Mouse (Mus musculus) midbrain, embryonic 14.5 days (tissue): ENCODE results near the gene Mpp3. TPM values are rescaled to one million over a fixed set of nuclear protein-coding genes. Genes with fewer than 3 reads are reported as not detected.

Experiments
- ATAC-seq: fragments of 200-750 bp; cut with Nextera tagmentation; 2 replicates; pipeline ENCODE4 v1.8.0; 2017; ENCODE audit warnings: moderate number of reproducible peaks, moderate library complexity; ENCODE audit not compliant: low FRiP score, low TSS enrichment
- DNase-seq: peaks from one replicate; pipeline ENCODE4 v3.0.0-alpha.2; 2015
- H3K27ac ChIP-seq: fragments of 300-500 bp; sonication (generic); replicated peaks from 2 replicates; pipeline ENCODE4 v1.5.1; 2014; ENCODE audit warnings: mild to moderate bottlenecking, low read depth, low read length, moderate library complexity
- H3K27me3 ChIP-seq: fragments of 300-500 bp; sonication (generic); 2 replicates; pipeline ENCODE4 v1.6.1; 2014; ENCODE audit warnings: low read length, control low read depth, mixed read lengths; ENCODE audit not compliant: control insufficient read depth, insufficient read depth
- H3K36me3 ChIP-seq: fragments of 300-500 bp; sonication (generic); 2 replicates; pipeline ENCODE4 v1.6.1; 2014; ENCODE audit warnings: low read length, control low read depth; ENCODE audit not compliant: control insufficient read depth, insufficient read depth
- H3K4me1 ChIP-seq: fragments of 300-500 bp; sonication (generic); 2 replicates; pipeline ENCODE4 v1.6.1; 2014; ENCODE audit warnings: mild to moderate bottlenecking, antibody characterized with exemption, low read length, control low read depth; ENCODE audit not compliant: control insufficient read depth, insufficient read depth
- H3K4me2 ChIP-seq: fragments of 300-500 bp; sonication (generic); 2 replicates; pipeline ENCODE4 v1.6.1; 2014; ENCODE audit warnings: mild to moderate bottlenecking, low read length, moderate library complexity
- H3K4me3 ChIP-seq: fragments of 300-500 bp; sonication (generic); replicated peaks from 2 replicates; pipeline ENCODE4 v1.5.1; 2014; ENCODE audit warnings: low read depth, low read length
- H3K9ac ChIP-seq: fragments of 300-500 bp; sonication (generic); replicated peaks from 2 replicates; pipeline ENCODE4 v1.6.1; 2014; ENCODE audit warnings: mild to moderate bottlenecking, low read length, moderate library complexity
- H3K9me3 ChIP-seq: fragments of 300-500 bp; sonication (generic); 2 replicates; pipeline ENCODE4 v1.6.1; 2016; ENCODE audit warnings: low read length, control low read depth, mixed read lengths; ENCODE audit not compliant: control insufficient read depth
- WGBS: fragments of 180-500 bp; shearing (Covaris S2); extraction: QIAGEN DNeasy Blood & Tissue Kit; methylation state at CpG from one replicate; pipeline ENCODE4 v1.1.7; 2014; 5-methylcytosine and 5-hydroxymethylcytosine counted together
- polyA plus RNA-seq: library from polyadenylated mRNA; unstranded; fragments of >200 nt; fragmentation: Nextera tagmentation; extraction: Ambion mirVana; gene quantifications from 2 replicates; pipeline ENCODE4 v1.2.1, GENCODE M21; 2014

The Mpp3 gene
- polyA plus RNA-seq, 1 experiment from 2014 or later = 54.2 TPM

DNA sequence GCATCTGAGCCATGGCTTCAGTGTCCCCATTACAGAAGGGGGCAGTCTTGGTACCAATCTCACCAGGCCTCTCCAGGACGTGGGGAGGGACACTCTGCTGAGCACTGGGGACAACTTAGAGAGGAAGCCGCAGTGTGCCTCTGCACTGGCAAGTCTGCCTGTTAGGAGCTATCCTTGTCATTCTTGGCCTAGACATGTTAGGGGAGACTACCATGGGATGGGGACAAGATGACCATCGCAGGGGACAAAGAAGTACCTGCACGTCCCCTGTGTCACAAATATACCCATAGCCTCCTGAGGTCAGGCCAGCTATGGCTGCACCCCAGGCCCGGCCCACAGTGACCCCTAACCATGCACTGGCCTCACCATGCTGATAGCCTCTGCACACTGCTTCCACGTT lies 15.1 kb upstream of the Mpp3 start:
- H3K27ac ChIP-seq = no peak overlapping the region
- peaks cover 12% of the 10 kb centered on the region for H3K9me3 ChIP-seq
- DNase-seq (no peak), ATAC-seq (no peak)
- 91% methylated on average over 6 of the region's 6 CpGs for WGBS
- H3K4me2 ChIP-seq = no peak overlapping the region
- no peaks in the 10 kb centered on the region for H3K36me3 ChIP-seq
- H3K4me1 ChIP-seq = no peaks in the 10 kb centered on the region
- no peak overlapping the region for H3K4me3 ChIP-seq
- no peaks in the 10 kb centered on the region for H3K27me3 ChIP-seq
- H3K9ac ChIP-seq = no peak overlapping the region

DNA sequence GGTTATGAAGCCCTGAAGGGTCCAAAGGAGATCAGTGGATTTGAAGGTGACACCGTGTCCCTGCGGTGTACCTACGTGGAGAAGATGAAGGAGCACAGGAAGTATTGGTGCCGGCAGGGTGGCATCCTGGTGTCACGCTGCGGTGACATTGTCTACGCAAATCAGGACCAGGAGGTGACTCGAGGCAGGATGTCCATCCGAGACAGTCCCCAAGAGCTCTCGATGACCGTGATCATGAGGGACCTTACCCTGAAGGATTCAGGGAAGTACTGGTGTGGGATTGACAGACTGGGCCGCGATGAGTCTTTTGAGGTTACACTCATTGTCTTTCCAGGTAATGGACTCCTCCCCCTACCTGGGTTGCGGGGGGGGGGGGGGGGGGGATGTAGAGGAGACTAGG lies 14.7 kb upstream of the Mpp3 start:
- H3K9me3 ChIP-seq = peaks cover 12% of the 10 kb centered on the region
- no peak for DNase-seq
- no peaks in the 10 kb centered on the region for H3K27me3 ChIP-seq
- no peak for ATAC-seq
- no peaks in the 10 kb centered on the region for H3K36me3 ChIP-seq
- no peak overlapping the region for H3K9ac ChIP-seq
- WGBS = 93% methylated on average over 13 of the region's 14 CpGs
- H3K4me1 ChIP-seq = no peaks in the 10 kb centered on the region
- no peak overlapping the region for H3K27ac ChIP-seq
- H3K4me3 ChIP-seq = no peak overlapping the region
- H3K4me2 ChIP-seq = no peak overlapping the region

DNA sequence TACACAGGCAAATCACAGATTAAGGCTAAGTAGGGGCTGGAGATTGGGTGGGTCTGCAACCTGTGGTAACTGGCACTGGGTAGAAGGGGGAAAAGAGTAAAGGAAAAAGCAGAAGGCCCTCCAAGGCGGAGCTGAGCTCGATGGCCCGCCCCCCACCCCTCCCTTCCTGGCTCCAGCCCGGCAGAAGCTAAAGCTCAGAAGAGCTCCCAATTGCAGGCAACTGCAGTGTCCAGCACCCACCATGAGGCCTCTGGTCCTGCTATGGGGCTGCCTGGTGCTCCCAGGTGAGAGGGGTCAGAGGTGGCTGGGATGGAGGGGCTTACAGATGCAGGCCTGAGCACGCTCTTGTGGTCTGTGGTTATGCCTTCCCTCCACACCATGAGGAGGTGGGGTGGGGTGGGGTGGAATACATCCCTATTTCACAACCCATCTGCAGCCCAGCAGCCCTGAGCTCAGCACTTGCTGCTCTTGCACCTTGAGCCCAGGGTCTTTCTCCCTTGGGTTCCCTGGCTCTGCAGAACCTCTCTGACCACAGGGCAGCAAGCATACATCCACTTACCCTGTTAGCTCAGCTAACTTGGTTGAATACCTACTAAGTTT lies 13.2 kb upstream of the Mpp3 start, which contains the start of gene Cd300lg:
TSS of gene Cd300lg (plus strand) at position 160 of the 600 bp plus-strand sequence.
- WGBS = 72% methylated on average over 5 of the region's 5 CpGs
- peaks cover 12% of the 10 kb centered on the region for H3K9me3 ChIP-seq
- no peaks in the 10 kb centered on the region for H3K27me3 ChIP-seq
- H3K4me3 ChIP-seq = no peak within 1 kb of the TSS
- no peaks in the 10 kb centered on the region for H3K4me1 ChIP-seq
- no peak within 1 kb of the TSS for H3K9ac ChIP-seq
- H3K27ac ChIP-seq = no peak within 1 kb of the TSS
- no peaks in the 10 kb centered on the region for H3K36me3 ChIP-seq
- H3K4me2 ChIP-seq = no peak within 1 kb of the TSS
- DNase-seq = no peak
- ATAC-seq = no peak

DNA sequence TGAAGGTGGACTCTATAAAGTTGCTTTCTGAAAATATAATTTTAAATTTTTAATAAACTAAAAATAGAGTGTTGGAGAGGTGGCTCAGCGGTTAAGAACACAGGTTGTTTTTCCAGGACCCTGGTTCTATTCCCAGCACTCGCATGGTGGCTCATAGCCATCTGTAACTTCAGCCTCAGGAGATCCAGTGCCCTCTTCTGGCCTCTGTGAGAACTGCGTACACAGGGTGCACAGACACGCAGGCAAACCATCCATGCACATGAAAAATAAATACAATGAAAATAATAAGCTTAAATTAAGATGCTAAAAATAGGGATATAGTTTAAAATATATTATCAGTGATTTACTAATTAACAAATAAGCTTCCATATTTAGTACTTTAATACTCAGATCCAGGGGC lies 12.4 kb upstream of the Mpp3 start:
- Histone ChIP-seq H3K4me3 (no peak overlapping the region), H3K27me3 (no peaks in the 10 kb centered on the region), H3K9me3 (peaks cover 6% of the 10 kb centered on the region), H3K4me1 (no peaks in the 10 kb centered on the region), H3K9ac (no peak overlapping the region), H3K36me3 (no peaks in the 10 kb centered on the region), H3K27ac (no peak overlapping the region), H3K4me2 (no peak overlapping the region)
- DNase-seq = no peak
- 75% methylated on average over 4 of the region's 4 CpGs for WGBS
- no peak for ATAC-seq

DNA sequence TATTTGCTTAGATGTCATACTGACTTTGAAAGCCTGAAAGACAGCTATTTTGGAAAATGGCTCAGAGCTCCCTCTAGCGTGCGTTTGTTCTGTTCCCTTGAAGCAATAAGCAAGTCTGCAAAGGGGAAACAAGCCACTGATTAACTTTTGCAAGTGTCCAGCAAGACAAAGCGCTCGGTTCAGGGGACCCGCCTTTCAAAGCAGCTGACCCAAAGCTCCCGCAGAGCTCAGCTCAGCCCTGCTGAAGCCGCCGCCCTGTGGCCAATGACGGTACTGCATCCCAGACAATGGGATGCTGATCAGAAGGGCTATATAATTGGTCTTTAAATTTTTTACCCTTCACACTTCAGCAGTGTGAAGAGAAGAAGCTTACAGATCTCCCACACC lies 11.9 kb upstream of the Mpp3 start:
- Histone ChIP-seq H3K4me3 (no peak overlapping the region), H3K9ac (no peak overlapping the region), H3K27me3 (no peaks in the 10 kb centered on the region), H3K27ac (no peak overlapping the region), H3K4me1 (no peaks in the 10 kb centered on the region), H3K4me2 (no peak overlapping the region), H3K36me3 (no peaks in the 10 kb centered on the region), H3K9me3 (peaks cover 2% of the 10 kb centered on the region)
- peak; percentile 90 for DNase-seq
- WGBS = 0% methylated on average over 9 of the region's 9 CpGs
- no peak; the same call in 1 of the 2 replicates for ATAC-seq

DNA sequence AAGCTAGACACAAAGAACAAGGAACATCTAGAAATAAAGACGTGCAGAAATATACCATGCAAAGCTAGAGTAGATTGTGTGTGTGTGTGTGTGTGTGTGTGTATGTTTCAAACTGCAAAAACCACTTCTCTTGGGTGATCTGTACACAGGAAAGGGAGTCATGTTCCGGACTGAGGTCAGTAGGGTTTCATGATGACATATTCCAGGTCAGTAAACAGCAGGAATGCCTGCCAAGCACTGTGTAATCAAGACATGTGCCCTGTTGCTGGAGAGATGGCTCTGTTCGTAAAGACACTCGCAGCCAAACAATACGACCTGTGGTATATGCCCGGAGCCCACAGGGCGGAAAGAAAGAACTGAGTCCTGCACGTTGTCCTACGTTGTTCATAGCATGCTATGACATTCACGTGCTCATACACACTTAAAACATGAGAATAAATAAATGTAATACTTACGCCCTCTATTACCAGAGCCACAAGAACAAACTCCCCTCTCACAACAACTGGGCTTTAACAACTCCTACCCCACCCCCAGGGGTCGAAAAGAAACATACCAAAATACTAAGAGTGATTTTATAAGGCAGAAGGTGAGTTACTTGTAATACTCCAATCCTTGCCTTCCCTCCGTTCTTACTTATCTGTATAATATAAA lies 11.4 kb upstream of the Mpp3 start:
- H3K9me3 ChIP-seq = no peaks in the 10 kb centered on the region
- WGBS = 59% methylated on average over 13 of the region's 13 CpGs
- no peak for DNase-seq
- H3K27ac ChIP-seq = no peak overlapping the region
- H3K4me3 ChIP-seq = no peak overlapping the region
- H3K4me1 ChIP-seq = no peaks in the 10 kb centered on the region
- H3K36me3 ChIP-seq = no peaks in the 10 kb centered on the region
- no peaks in the 10 kb centered on the region for H3K27me3 ChIP-seq
- no peak overlapping the region for H3K4me2 ChIP-seq
- ATAC-seq = no peak
- H3K9ac ChIP-seq = no peak overlapping the region

DNA sequence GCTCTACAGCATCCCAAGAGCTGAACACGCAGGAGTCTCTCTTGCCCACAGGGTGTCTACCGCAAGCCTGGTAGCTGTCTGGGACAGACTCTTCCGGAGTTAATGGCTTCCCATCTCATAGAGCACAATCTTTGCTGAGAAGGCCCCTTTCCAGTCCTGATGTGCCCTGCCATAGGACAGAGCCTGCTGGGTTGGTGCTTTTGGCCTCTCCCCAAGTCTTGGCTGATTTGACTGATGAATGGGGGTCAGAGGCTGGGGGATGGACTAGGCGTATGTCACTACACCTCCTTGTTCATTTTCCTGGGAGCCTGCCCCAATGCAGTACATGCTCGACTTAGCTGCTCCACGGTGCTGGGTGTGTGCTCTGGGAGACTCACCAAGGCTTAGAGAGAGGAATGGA lies 9.5 kb upstream of the Mpp3 start:
- no peaks in the 10 kb centered on the region for H3K27me3 ChIP-seq
- no peak overlapping the region for H3K27ac ChIP-seq
- ATAC-seq (no peak), DNase-seq (no peak)
- H3K4me3 ChIP-seq = no peak overlapping the region
- 76% methylated on average over 6 of the region's 6 CpGs for WGBS
- H3K4me2 ChIP-seq = no peak overlapping the region
- H3K9me3 ChIP-seq = no peaks in the 10 kb centered on the region
- H3K9ac ChIP-seq = no peak overlapping the region
- H3K4me1 ChIP-seq = no peaks in the 10 kb centered on the region
- no peaks in the 10 kb centered on the region for H3K36me3 ChIP-seq

DNA sequence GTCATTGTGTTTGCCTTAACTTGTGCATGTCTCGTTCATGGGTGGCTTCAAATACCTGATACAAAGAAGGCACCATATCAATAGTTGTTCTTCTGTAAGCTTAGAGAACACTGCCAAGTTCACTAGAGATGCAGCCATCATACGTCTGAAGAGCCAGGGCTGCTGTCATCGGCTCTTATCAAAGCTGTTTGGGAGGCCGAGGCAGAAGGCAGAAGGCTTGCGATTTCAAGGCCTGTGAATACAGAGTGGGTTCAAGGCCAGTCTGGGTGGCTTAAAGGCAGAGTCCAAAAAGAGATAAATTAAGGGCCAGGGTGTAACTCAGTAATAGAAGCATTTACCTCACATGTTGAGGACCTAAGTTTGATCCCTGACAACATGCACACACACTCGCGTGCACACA lies 8.1 kb upstream of the Mpp3 start:
- ATAC-seq = no peak
- 85% methylated on average over 7 of the region's 7 CpGs for WGBS

DNA sequence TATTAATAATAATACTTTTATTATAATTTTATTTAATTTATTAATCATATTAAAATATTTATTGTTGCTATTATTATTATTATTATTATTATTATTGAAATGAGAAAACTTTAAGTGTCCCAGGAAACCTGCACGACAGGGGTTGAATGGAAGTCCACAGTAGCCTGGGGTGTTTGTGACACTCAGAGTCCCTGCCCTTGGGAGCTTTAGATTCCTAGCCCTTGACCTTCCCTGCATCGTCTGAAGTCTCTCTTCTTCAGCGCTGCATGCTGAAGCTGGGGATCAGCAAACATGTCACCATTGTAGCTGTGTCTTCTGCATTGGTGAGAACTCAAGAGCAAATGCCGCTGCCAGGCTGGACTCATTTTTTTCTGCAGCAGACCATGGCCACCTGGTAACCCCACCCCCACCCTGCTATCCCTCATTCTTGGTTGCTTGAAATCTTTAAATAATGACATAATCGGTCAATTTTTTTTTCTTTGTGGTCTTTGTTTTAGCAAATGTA lies 7.2 kb upstream of the Mpp3 start:
- no peak overlapping the region for H3K4me3 ChIP-seq
- H3K9me3 ChIP-seq = no peaks in the 10 kb centered on the region
- H3K4me2 ChIP-seq = no peak overlapping the region
- no peaks in the 10 kb centered on the region for H3K36me3 ChIP-seq
- no peak overlapping the region for H3K9ac ChIP-seq
- no peaks in the 10 kb centered on the region for H3K4me1 ChIP-seq
- DNase-seq (no peak), ATAC-seq (no peak)
- no peaks in the 10 kb centered on the region for H3K27me3 ChIP-seq
- H3K27ac ChIP-seq = no peak overlapping the region
- WGBS = 73% methylated on average over 5 of the region's 5 CpGs

More for the DNA sequence above, 8.1 kb upstream of the Mpp3 start:
- H3K4me1 ChIP-seq = no peaks in the 10 kb centered on the region
- no peaks in the 10 kb centered on the region for H3K27me3 ChIP-seq
- no peak overlapping the region for H3K4me2 ChIP-seq
- no peak overlapping the region for H3K4me3 ChIP-seq
- H3K9me3 ChIP-seq = no peaks in the 10 kb centered on the region
- no peak overlapping the region for H3K9ac ChIP-seq
- H3K36me3 ChIP-seq = no peaks in the 10 kb centered on the region
- DNase-seq = no peak
- H3K27ac ChIP-seq = no peak overlapping the region
